Mouse (Mus musculus): ENCODE data around the gene Ptprg.

DNA sequence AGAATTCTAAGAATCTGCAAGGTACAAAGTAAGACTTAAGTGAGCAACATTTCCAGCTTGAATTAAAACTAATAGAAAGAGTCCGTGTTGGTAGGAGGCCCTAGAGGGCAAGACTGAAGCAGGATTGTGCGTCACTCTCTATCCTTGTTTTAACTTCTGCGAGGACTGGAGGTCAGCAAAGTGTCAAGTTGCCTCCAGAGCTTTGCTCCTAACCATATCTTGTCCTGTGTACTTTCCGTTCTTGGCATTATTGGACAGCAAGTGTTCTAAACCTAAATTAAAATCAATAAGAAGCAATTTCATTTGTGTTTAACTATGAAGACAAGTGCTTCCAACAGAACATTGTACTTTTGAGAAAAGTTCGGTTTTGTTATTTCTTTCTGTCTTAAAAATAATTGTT is 20.4 kb downstream of the Ptprg start:
- TF ChIP-seq CTCF (IDR thresholded peaks at IDR 0.05) (no peak), POLR2A (IDR thresholded peaks at IDR 0.05; ENCODE audit: insufficient read depth, low read depth, low read length) (no peak)
